Mouse (Mus musculus) thymus, adult 2 months (tissue): ENCODE measurements at regions not wholly inside any gene's neighbourhood (a gene's known extent, or its start where the extent isn't known, plus 50 kb on each side); places are given as distances from the start of the nearest gene placed in this dataset.

ENCODE experiments used
- CTCF ChIP-seq: fragments of 200-500 bp; IDR thresholded peaks from 2 replicates; pipeline ENCODE4 v1.5.1; 2012; ENCODE audit warnings: mild to moderate bottlenecking, control low read depth, low read length, moderate library complexity, borderline replicate concordance; ENCODE audit not compliant: control insufficient read depth, poor library complexity, insufficient read depth; ENCODE audit errors: extremely low read depth
- POLR2A ChIP-seq: fragments of 200-500 bp; IDR thresholded peaks from 2 replicates; pipeline ENCODE4 v1.6.1; 2012; ENCODE audit warnings: mild to moderate bottlenecking, low read length, control low read depth, moderate library complexity; ENCODE audit not compliant: control insufficient read depth, poor library complexity, insufficient read depth; ENCODE audit errors: extremely low read depth

- TF ChIP-seq POLR2A (no peak), CTCF (no peak)
These were observed 528.4 kb upstream of the Arid1b start for GRCm38 (mm10) chr17:4465741-4466140.
